Mouse (Mus musculus): ENCODE measurements around the gene Crocc2. TPM values are rescaled to one million over a fixed set of nuclear protein-coding genes. Genes with fewer than 3 reads are reported as not detected.

Crocc2 gene
- total RNA-seq, 1 experiment, result 3.1 TPM

- peaks cover 22% of the 10 kb centered on the region; the same call in 1 of the 2 replicates for H3K36me3 ChIP-seq (ENCODE audit: control insufficient read depth, insufficient read depth, low read length, poor library complexity, severe bottlenecking)
- DNase-seq (ENCODE audit: low read depth, low spot score), result no peak
- no peaks in the 10 kb centered on the region for H3K9me3 ChIP-seq (ENCODE audit: control insufficient read depth, insufficient read depth, low read depth, low read length)
- peaks cover 0 to 15% of the 10 kb centered on the region in 2 experiments; a peak in 1 of 4 replicates for H3K4me1 ChIP-seq (ENCODE audit: control insufficient read depth in 2 of 2, insufficient read depth in 2 of 2, low read length in 2 of 2, poor library complexity in 1 of 2)
- in situ Hi-C loops (cut with MboI; ENCODE audit: low sequenced_read_pairs in 2 of 2, unreplicated experiment in 2 of 2), result no loop called here
- H3K9ac ChIP-seq (ENCODE audit: insufficient read depth, low read depth, low read length, poor library complexity, severe bottlenecking), result no peak overlapping the region
- TF ChIP-seq MAFK (IDR thresholded peaks at IDR 0.05; ENCODE audit: insufficient read depth, low read depth, low read length), result no peak
- no peak for TF ChIP-seq ZNF384 (IDR thresholded peaks at IDR 0.05; ENCODE audit: low read depth, low read length)
- no peak for TF ChIP-seq ZC3H11A (IDR thresholded peaks at IDR 0.05; ENCODE audit: borderline replicate concordance, low read depth, low read length)
- TF ChIP-seq HCFC1 (IDR thresholded peaks at IDR 0.05; ENCODE audit: borderline replicate concordance, insufficient read depth, low read length), result no peak
- no peak for TF ChIP-seq CHD2 (IDR thresholded peaks at IDR 0.05; ENCODE audit: low read depth, low read length)
- H3K27ac ChIP-seq (ENCODE audit: insufficient read depth, low read depth, low read length, poor library complexity, severe bottlenecking), result no peak overlapping the region
- H3K4me3 ChIP-seq (ENCODE audit: insufficient read depth in 1 of 2, low read depth in 1 of 2, low read length in 2 of 2, poor library complexity in 1 of 2, severe bottlenecking in 1 of 2), result no peak overlapping the region
Measured at GRCm38 (mm10) chr1:93277041-93277440, 108.5 kb downstream of the Crocc2 start.

Other genes starting within 250 kb of the Crocc2 start
- 32.6 and 47.8 TPM in 2 replicates for gene Capn10, start 234.3 kb upstream of the Crocc2 start, total RNA-seq (2012; rRNA removed)
- gene Gpr35, start 217.9 kb upstream of the Crocc2 start, total RNA-seq (2012; rRNA removed), result 0.22 and 0.42 TPM in 2 replicates
- not detected in 2 replicates for gene Aqp12, start 162.4 kb upstream of the Crocc2 start, total RNA-seq (2012; rRNA removed)
- 8.2 and 10.2 TPM in 2 replicates for gene Kif1a, start 66.8 kb upstream of the Crocc2 start, total RNA-seq (2012; rRNA removed)
- gene Agxt, start 33.5 kb upstream of the Crocc2 start, total RNA-seq (2012; rRNA removed), result not detected in 2 replicates
- gene 2310007B03Rik, start 7.8 kb upstream of the Crocc2 start, total RNA-seq (2012; rRNA removed), result 0.62 and 0.90 TPM in 2 replicates
- gene Sned1, start 67.1 kb downstream of the Crocc2 start, total RNA-seq (2012; rRNA removed), result 11.8 and 13.3 TPM in 2 replicates
- 38.7 and 38.9 TPM in 2 replicates for gene Mterf4, start 137.2 kb downstream of the Crocc2 start, total RNA-seq (2012; rRNA removed)
- 18.6 and 22.0 TPM in 2 replicates for gene Ppp1r7, start 174.1 kb downstream of the Crocc2 start, total RNA-seq (2012; rRNA removed)
- gene Pask, start 174.8 kb downstream of the Crocc2 start, total RNA-seq (2012; rRNA removed), result 34.4 and 36.8 TPM in 2 replicates
- gene Ano7, start 205.2 kb downstream of the Crocc2 start, total RNA-seq (2012; rRNA removed), result 0.13 and 0.21 TPM in 2 replicates